Mouse (Mus musculus) lung, embryonic 16.5 days (tissue): ENCODE measurements around the gene Olfm3. TPM values are rescaled to one million over a fixed set of nuclear protein-coding genes. Genes with fewer than 3 reads are reported as not detected.

Experiments used
- ATAC-seq: fragments of 200-750 bp; cut with Nextera tagmentation; 2 replicates; pipeline ENCODE4 v1.8.0; 2017; ENCODE audit warnings: low read depth, mild to moderate bottlenecking, moderate library complexity
- H3K27ac ChIP-seq: fragments of 300-500 bp; sonication (generic); 2 replicates; pipeline ENCODE4 v1.5.1; 2014; ENCODE audit warnings: mild to moderate bottlenecking, control low read depth, low read length
- H3K27me3 ChIP-seq: fragments of 300-500 bp; sonication (generic); 2 replicates; pipeline ENCODE4 v1.6.1; 2014; ENCODE audit warnings: low read depth, low read length, mixed read lengths; ENCODE audit not compliant: control insufficient read depth, insufficient read depth
- H3K36me3 ChIP-seq: fragments of 300-500 bp; sonication (generic); 2 replicates; pipeline ENCODE4 v1.6.1; 2014; ENCODE audit warnings: low read length; ENCODE audit not compliant: control insufficient read depth, insufficient read depth
- H3K4me1 ChIP-seq: fragments of 300-500 bp; sonication (generic); replicated peaks from 2 replicates; pipeline ENCODE4 v1.6.1; 2014; ENCODE audit warnings: low read length, mixed read lengths; ENCODE audit not compliant: control insufficient read depth, insufficient read depth
- H3K4me2 ChIP-seq: fragments of 300-500 bp; sonication (generic); 2 replicates; pipeline ENCODE4 v1.6.1; 2014; ENCODE audit warnings: low read depth, low read length, control low read depth
- H3K4me3 ChIP-seq: fragments of 300-500 bp; sonication (generic); 2 replicates; pipeline ENCODE4 v1.5.1; 2014; ENCODE audit warnings: mild to moderate bottlenecking, low read length, control low read depth
- H3K9ac ChIP-seq: fragments of 300-500 bp; sonication (generic); 2 replicates; pipeline ENCODE4 v1.6.1; 2014; ENCODE audit warnings: low read length, control low read depth
- H3K9me3 ChIP-seq: fragments of 300-500 bp; sonication (generic); 2 replicates; pipeline ENCODE4 v1.6.1; 2016; ENCODE audit warnings: low read length; ENCODE audit not compliant: control insufficient read depth
- WGBS: fragments of 180-500 bp; shearing (Covaris S2); extraction: QIAGEN DNeasy Blood & Tissue Kit; methylation state at CpG from one replicate; pipeline ENCODE4 v1.1.7; 2014; 5-methylcytosine and 5-hydroxymethylcytosine counted together
- polyA plus RNA-seq: library from polyadenylated mRNA; unstranded; fragments of >200 nt; fragmentation: Nextera tagmentation; extraction: Ambion mirVana; gene quantifications from 2 replicates; pipeline ENCODE4 v1.2.1, GENCODE M21; 2015

Olfm3 gene
- polyA plus RNA-seq, 1 experiment from 2014 or later: 0.08 TPM

DNA sequence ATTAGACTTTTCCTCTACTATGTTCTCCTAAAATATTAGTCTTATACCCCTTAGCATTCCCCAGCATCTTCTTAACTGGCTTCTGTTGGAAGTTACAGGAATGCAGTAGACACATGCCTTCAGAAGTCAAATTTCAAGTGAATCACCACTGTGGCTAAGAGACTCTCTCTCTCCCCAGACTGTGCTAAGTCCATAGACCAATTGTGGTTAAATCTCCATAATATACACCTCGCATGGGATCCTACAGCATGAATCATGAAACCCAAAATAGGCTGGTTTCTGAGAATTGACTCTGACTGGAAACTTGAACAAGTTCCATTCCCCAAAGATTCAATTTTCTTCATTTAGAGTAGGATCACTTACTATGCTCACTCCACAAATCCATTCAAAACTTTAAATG lies 124.2 kb downstream of the Olfm3 start:
- Histone ChIP-seq H3K4me1 (no peaks in the 10 kb centered on the region), H3K36me3 (no peaks in the 10 kb centered on the region), H3K9me3 (no peaks in the 10 kb centered on the region), H3K27ac (no peak overlapping the region), H3K9ac (no peak overlapping the region), H3K4me2 (no peak overlapping the region), H3K4me3 (no peak overlapping the region), H3K27me3 (no peaks in the 10 kb centered on the region)
- WGBS: 79% methylated on average over 1 of the region's 1 CpGs
- no peak for ATAC-seq

DNA sequence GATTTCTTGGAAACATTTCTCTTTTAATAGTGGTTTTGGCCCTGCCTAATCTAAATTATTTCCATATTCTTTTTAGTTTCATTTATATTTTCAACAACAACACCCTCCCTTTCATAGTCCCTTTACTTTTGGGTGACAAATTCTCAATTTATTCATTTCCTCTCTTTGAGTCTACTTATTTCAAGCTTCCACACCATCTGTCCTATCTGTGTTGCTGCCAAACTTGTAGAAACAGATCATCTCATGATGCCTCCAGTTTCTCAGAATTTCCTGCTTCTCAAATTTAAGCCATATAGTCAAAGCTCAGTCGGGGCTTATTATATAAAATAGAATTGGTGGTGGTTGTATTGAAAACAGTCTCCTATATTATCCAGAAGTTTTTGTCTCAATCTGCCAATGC lies 124.7 kb downstream of the Olfm3 start:
- ATAC-seq: no peak
- 85% methylated on average over 1 of the region's 1 CpGs for WGBS
- H3K27ac ChIP-seq: no peak overlapping the region
- no peaks in the 10 kb centered on the region for H3K36me3 ChIP-seq
- H3K9ac ChIP-seq: no peak overlapping the region
- no peaks in the 10 kb centered on the region for H3K4me1 ChIP-seq
- no peaks in the 10 kb centered on the region for H3K9me3 ChIP-seq
- H3K4me2 ChIP-seq: no peak overlapping the region
- no peak overlapping the region for H3K4me3 ChIP-seq
- no peaks in the 10 kb centered on the region for H3K27me3 ChIP-seq

GRCm38 (mm10) chr3:115049060-115049459 lies 145.2 kb downstream of the Olfm3 start:
- H3K36me3 ChIP-seq: no peaks in the 10 kb centered on the region
- no peak overlapping the region for H3K9ac ChIP-seq
- H3K4me1 ChIP-seq: no peaks in the 10 kb centered on the region
- WGBS: 82% methylated on average over 5 of the region's 5 CpGs
- H3K4me3 ChIP-seq: no peak overlapping the region
- no peaks in the 10 kb centered on the region for H3K9me3 ChIP-seq
- H3K27me3 ChIP-seq: no peaks in the 10 kb centered on the region
- H3K4me2 ChIP-seq: no peak overlapping the region
- no peak for ATAC-seq
- no peak overlapping the region for H3K27ac ChIP-seq

DNA sequence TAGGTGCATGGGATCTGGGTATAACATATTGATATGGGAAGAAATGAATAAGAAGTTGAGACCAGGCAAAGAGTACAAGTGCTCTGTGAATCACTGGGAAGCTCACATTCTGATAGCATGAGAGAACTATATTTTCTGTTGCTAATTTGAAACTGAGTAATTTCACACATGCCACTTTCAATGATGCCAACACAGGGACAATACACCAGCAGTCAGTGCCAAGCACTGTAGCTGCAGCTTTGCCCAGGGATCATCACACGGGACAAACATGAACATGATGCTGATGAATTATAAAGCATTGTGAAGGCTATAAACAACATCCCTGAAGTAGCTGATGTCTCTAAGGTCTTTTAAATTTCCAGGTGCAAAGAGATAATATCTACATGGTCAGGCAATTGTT lies 161.0 kb downstream of the Olfm3 start:
- H3K9ac ChIP-seq: no peak overlapping the region
- H3K27ac ChIP-seq: no peak overlapping the region
- H3K4me2 ChIP-seq: no peak overlapping the region
- H3K4me3 ChIP-seq: no peak overlapping the region
- H3K9me3 ChIP-seq: no peaks in the 10 kb centered on the region
- H3K4me1 ChIP-seq: no peaks in the 10 kb centered on the region
- H3K36me3 ChIP-seq: no peaks in the 10 kb centered on the region
- no peaks in the 10 kb centered on the region for H3K27me3 ChIP-seq
- WGBS: 86% methylated on average over 1 of the region's 1 CpGs
- no peak for ATAC-seq

- ATAC-seq: no peak
- Histone ChIP-seq H3K9ac (no peak overlapping the region), H3K4me2 (no peak overlapping the region), H3K9me3 (no peaks in the 10 kb centered on the region), H3K36me3 (no peaks in the 10 kb centered on the region), H3K27ac (no peak overlapping the region), H3K4me1 (no peaks in the 10 kb centered on the region), H3K4me3 (no peak overlapping the region), H3K27me3 (no peaks in the 10 kb centered on the region)
- WGBS: 30% methylated on average over 12 of the region's 12 CpGs
Observed at GRCm38 (mm10) chr3:115080428-115081181, 176.7 kb downstream of the Olfm3 start.

- ATAC-seq: no peak
- H3K4me3 ChIP-seq: no peak overlapping the region
- H3K27me3 ChIP-seq: no peaks in the 10 kb centered on the region
- WGBS: 68% methylated on average over 2 of the region's 2 CpGs
- H3K4me2 ChIP-seq: no peak overlapping the region
- no peaks in the 10 kb centered on the region for H3K36me3 ChIP-seq
- H3K4me1 ChIP-seq: no peaks in the 10 kb centered on the region
- H3K9me3 ChIP-seq: no peaks in the 10 kb centered on the region
- no peak overlapping the region for H3K27ac ChIP-seq
- H3K9ac ChIP-seq: no peak overlapping the region
Observed at GRCm38 (mm10) chr3:115081371-115081770, 177.5 kb downstream of the Olfm3 start.

DNA sequence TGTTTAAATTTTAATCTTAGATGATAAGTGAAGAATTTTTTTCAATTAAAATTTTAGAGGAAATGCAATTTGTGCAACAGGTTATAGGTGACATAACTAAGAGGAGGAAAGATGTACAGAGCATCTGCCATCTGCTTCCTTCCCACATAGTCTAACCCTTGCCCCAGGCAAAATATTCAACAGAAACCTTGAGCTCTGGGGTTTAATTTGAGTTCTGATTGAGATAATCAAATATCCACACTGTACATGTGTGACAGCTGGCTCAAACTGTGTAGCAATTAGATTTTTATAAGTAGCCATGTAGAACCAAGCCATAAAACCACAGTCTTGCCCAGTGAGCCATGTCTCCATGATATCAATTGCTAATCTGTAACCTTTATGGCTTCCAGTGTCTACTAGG lies 179.1 kb downstream of the Olfm3 start:
- Histone ChIP-seq H3K4me2 (no peak overlapping the region), H3K4me1 (no peaks in the 10 kb centered on the region), H3K9me3 (no peaks in the 10 kb centered on the region), H3K4me3 (no peak overlapping the region), H3K27ac (no peak overlapping the region), H3K36me3 (no peaks in the 10 kb centered on the region), H3K27me3 (no peaks in the 10 kb centered on the region), H3K9ac (no peak overlapping the region)
- ATAC-seq: no peak

GRCm38 (mm10) chr3:115088281-115088680 lies 184.4 kb downstream of the Olfm3 start:
- H3K4me2 ChIP-seq: no peak overlapping the region
- no peak overlapping the region for H3K4me3 ChIP-seq
- 74% methylated on average over 3 of the region's 3 CpGs for WGBS
- H3K4me1 ChIP-seq: no peaks in the 10 kb centered on the region
- no peaks in the 10 kb centered on the region for H3K9me3 ChIP-seq
- no peaks in the 10 kb centered on the region for H3K36me3 ChIP-seq
- no peak overlapping the region for H3K27ac ChIP-seq
- no peak for ATAC-seq
- H3K9ac ChIP-seq: no peak overlapping the region
- H3K27me3 ChIP-seq: no peaks in the 10 kb centered on the region

DNA sequence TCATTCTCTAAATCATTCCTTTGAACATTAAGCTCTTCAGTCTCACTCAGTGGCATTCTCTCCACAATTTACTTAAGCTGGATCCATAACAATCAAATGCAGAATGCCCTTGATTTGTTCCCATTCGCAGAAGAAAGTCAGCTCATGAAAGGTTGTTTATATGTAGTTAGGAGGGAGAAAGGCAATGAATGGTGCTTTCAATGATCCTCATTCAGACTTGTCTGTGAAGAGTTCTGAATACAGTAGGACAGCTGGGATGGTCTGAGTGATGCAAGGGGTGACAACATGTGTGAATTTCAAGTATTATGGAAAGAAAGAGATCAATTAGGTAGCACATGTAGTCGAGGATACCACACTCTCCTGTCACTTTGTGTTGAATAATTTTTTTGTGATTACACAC lies 186.8 kb downstream of the Olfm3 start:
- Histone ChIP-seq H3K4me2 (no peak overlapping the region), H3K36me3 (no peaks in the 10 kb centered on the region), H3K9ac (no peak overlapping the region), H3K27me3 (no peaks in the 10 kb centered on the region), H3K9me3 (no peaks in the 10 kb centered on the region), H3K4me3 (no peak overlapping the region), H3K27ac (no peak overlapping the region), H3K4me1 (no peaks in the 10 kb centered on the region)
- WGBS: 20% methylated on average over 2 of the region's 2 CpGs
- no peak for ATAC-seq

DNA sequence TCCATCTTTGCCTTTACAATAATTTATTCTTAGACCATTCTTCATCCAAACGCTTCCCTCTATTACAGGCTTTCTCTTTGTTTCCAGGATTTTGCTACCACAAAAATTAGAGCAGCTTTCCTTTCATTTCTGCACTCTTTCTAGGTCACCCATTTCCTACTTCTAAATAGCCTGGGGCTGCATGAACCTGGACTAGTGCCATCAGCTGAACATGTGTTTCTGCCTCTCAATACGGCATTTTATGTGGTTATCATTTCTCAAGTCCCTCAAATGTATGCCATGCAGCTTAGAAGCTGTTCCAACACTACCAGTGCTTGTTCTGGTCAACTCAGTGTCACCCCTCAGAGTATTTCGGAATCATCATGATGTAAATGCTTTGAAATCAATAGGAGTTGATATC lies 191.6 kb downstream of the Olfm3 start:
- Histone ChIP-seq H3K36me3 (no peaks in the 10 kb centered on the region), H3K9me3 (no peaks in the 10 kb centered on the region), H3K27ac (no peak overlapping the region), H3K4me1 (no peaks in the 10 kb centered on the region), H3K4me3 (no peak overlapping the region), H3K27me3 (no peaks in the 10 kb centered on the region), H3K9ac (no peak overlapping the region), H3K4me2 (no peak overlapping the region)
- no peak for ATAC-seq
- WGBS: 64% methylated on average over 3 of the region's 3 CpGs
